Mouse (Mus musculus) frontal cortex, postnatal 10 days (tissue): Measurements from ENCODE around the gene Spz1.
"Not testable (repeated sequence)": the region's sequence is repeated elsewhere in the genome, so short reads cannot be mapped to it uniquely, and the experiment has no call there.

Experiments
- DNase-seq, 2 experiments: peaks; one replicate each; pipeline ENCODE4 v3.0.0; 2022; ENCODE audit warnings: low spot score in 2 of 2, mixed read lengths in 1 of 2

Gene Spz1

GRCm38 (mm10) chr13:92576072-92576471, at the start of gene Spz1:
TSS of gene Spz1 (minus strand) at chr13:92576172.
- no peak for DNase-seq

- peak in 1 of 2 experiments; percentile 2 for DNase-seq
These were observed 40.5 kb upstream of the Spz1 start for GRCm38 (mm10) chr13:92616459-92616858.

- no peak for DNase-seq
These were observed 39.2 kb upstream of the Spz1 start for GRCm38 (mm10) chr13:92615201-92615600.

- peak in 1 of 2 experiments; percentile 2 for DNase-seq
These were observed 37.1 kb upstream of the Spz1 start for GRCm38 (mm10) chr13:92613094-92613493.

GRCm38 (mm10) chr13:92611917-92612316, 35.9 kb upstream of the Spz1 start:
- peak in 1 of 2 experiments; percentile 4 for DNase-seq

GRCm38 (mm10) chr13:92611254-92611784, 35.3 kb upstream of the Spz1 start:
- no peak for DNase-seq

- peak; percentile 94 to 98 for DNase-seq
These were observed 34.6 kb upstream of the Spz1 start, which contains the start of gene Serinc5 for GRCm38 (mm10) chr13:92610311-92611221. TSS of gene Serinc5 (plus strand) at chr13:92611091.

- peak in 1 of 2 experiments; percentile 38 for DNase-seq
These were observed 33.7 kb upstream of the Spz1 start for GRCm38 (mm10) chr13:92609486-92610310.

GRCm38 (mm10) chr13:92605306-92605705, 29.3 kb upstream of the Spz1 start:
- DNase-seq: not testable (repeated sequence)

- no peak for DNase-seq
These were observed 19.5 kb upstream of the Spz1 start for GRCm38 (mm10) chr13:92595424-92595823.

- no peak for DNase-seq
These were observed 18.9 kb upstream of the Spz1 start for GRCm38 (mm10) chr13:92594907-92595306.

- no peak for DNase-seq
These were observed 18.5 kb upstream of the Spz1 start for GRCm38 (mm10) chr13:92594481-92594880.

GRCm38 (mm10) chr13:92593731-92594396, 17.9 kb upstream of the Spz1 start:
- no peak for DNase-seq

- peak; percentile 19 to 35 for DNase-seq
These were observed 17.0 kb upstream of the Spz1 start for GRCm38 (mm10) chr13:92592786-92593635.

GRCm38 (mm10) chr13:92592268-92592785, 16.4 kb upstream of the Spz1 start:
- DNase-seq: no peak

- DNase-seq: no peak
These were observed 15.3 kb upstream of the Spz1 start for GRCm38 (mm10) chr13:92591225-92591624.

GRCm38 (mm10) chr13:92589255-92589654, 13.3 kb upstream of the Spz1 start:
- DNase-seq: no peak

GRCm38 (mm10) chr13:92588704-92589103, 12.7 kb upstream of the Spz1 start:
- no peak for DNase-seq

GRCm38 (mm10) chr13:92584094-92584717, 8.2 kb upstream of the Spz1 start:
- DNase-seq: no peak
